Mouse (Mus musculus): Measurements from ENCODE around the gene Zfp704.

GRCm38 (mm10) chr3:9629951-9630350 is 20.1 kb upstream of the Zfp704 start:
- no peak for TF ChIP-seq GATA1 (IDR thresholded peaks at IDR 0.05; ENCODE audit: low read length)
- TF ChIP-seq TAL1 (IDR thresholded peaks at IDR 0.05; ENCODE audit: low read length): no peak
